Mouse (Mus musculus) intestine, embryonic 14.5 days (tissue): ENCODE measurements around the gene Tnfsf18. TPM values are rescaled to one million over a fixed set of nuclear protein-coding genes. Genes with fewer than 3 reads are reported as not detected.

Experiments
- ATAC-seq: fragments of 200-750 bp; cut with Nextera tagmentation; replicated peaks from 2 replicates; pipeline ENCODE4 v1.8.0; 2017; ENCODE audit warnings: low read depth, moderate number of reproducible peaks, moderate TSS enrichment, moderate library complexity; ENCODE audit not compliant: low FRiP score, low TSS enrichment
- DNase-seq: peaks from one replicate; pipeline ENCODE4 v3.0.0-alpha.2; 2018; ENCODE audit warnings: low spot score
- H3K27ac ChIP-seq: fragments of 300-500 bp; sonication (generic); 2 replicates; pipeline ENCODE4 v1.5.1; 2014; ENCODE audit warnings: low read depth, mild to moderate bottlenecking, control low read depth
- H3K27me3 ChIP-seq: fragments of 300-500 bp; sonication (generic); replicated peaks from 2 replicates; pipeline ENCODE4 v1.6.1; 2014; ENCODE audit warnings: low read length, control low read depth; ENCODE audit not compliant: control insufficient read depth, insufficient read depth
- H3K36me3 ChIP-seq: fragments of 300-500 bp; sonication (generic); 2 replicates; pipeline ENCODE4 v1.6.1; 2014; ENCODE audit warnings: low read length, control low read depth; ENCODE audit not compliant: control insufficient read depth, insufficient read depth
- H3K4me1 ChIP-seq: fragments of 300-500 bp; sonication (generic); replicated peaks from 2 replicates; pipeline ENCODE4 v1.6.1; 2014; ENCODE audit warnings: low read length, control low read depth, mixed read lengths; ENCODE audit not compliant: control insufficient read depth, insufficient read depth
- H3K4me2 ChIP-seq: fragments of 300-500 bp; sonication (generic); 2 replicates; pipeline ENCODE4 v1.6.1; 2014; ENCODE audit warnings: low read length
- H3K4me3 ChIP-seq: fragments of 300-500 bp; sonication (generic); 2 replicates; pipeline ENCODE4 v1.5.1; 2014; ENCODE audit warnings: low read depth, low read length, control low read depth, mixed read lengths
- H3K9ac ChIP-seq: fragments of 300-500 bp; sonication (generic); 2 replicates; pipeline ENCODE4 v1.6.1; 2014; ENCODE audit warnings: mild to moderate bottlenecking, low read length
- H3K9me3 ChIP-seq: fragments of 300-500 bp; sonication (generic); 2 replicates; pipeline ENCODE4 v1.6.1; 2016; ENCODE audit warnings: low read length, control low read depth; ENCODE audit not compliant: control insufficient read depth
- WGBS: fragments of 180-500 bp; shearing (Covaris S2); extraction: QIAGEN DNeasy Blood & Tissue Kit; methylation state at CpG from one replicate; pipeline ENCODE4 v1.1.7; 2014; 5-methylcytosine and 5-hydroxymethylcytosine counted together
- polyA plus RNA-seq: library from polyadenylated mRNA; unstranded; fragments of >200 nt; fragmentation: Nextera tagmentation; extraction: Ambion mirVana; gene quantifications from 2 replicates; pipeline ENCODE4 v1.2.1, GENCODE M21; 2014

The Tnfsf18 gene
- polyA plus RNA-seq, 1 experiment from 2014 or later: not detected

GRCm38 (mm10) chr1:161550596-161551095, 56.2 kb downstream of the Tnfsf18 start:
- ATAC-seq: no peak

GRCm38 (mm10) chr1:161552098-161552497, 57.6 kb downstream of the Tnfsf18 start:
- Histone ChIP-seq H3K4me1 (no peaks in the 10 kb centered on the region), H3K4me2 (no peak overlapping the region), H3K4me3 (no peak overlapping the region), H3K27me3 (no peaks in the 10 kb centered on the region), H3K27ac (no peak overlapping the region), H3K9me3 (no peaks in the 10 kb centered on the region), H3K36me3 (no peaks in the 10 kb centered on the region), H3K9ac (no peak overlapping the region)
- ATAC-seq (no peak), DNase-seq (no peak)
- WGBS: 70% methylated on average over 2 of the region's 2 CpGs

More at GRCm38 (mm10) chr1:161550596-161551095, 56.2 kb downstream of the Tnfsf18 start:
- Histone ChIP-seq H3K4me2 (no peak overlapping the region), H3K9me3 (no peaks in the 10 kb centered on the region), H3K27ac (no peak overlapping the region), H3K4me3 (no peak overlapping the region), H3K9ac (no peak overlapping the region), H3K36me3 (no peaks in the 10 kb centered on the region), H3K27me3 (no peaks in the 10 kb centered on the region), H3K4me1 (no peaks in the 10 kb centered on the region)
- 88% methylated on average over 5 of the region's 5 CpGs for WGBS
- no peak for DNase-seq

Other genes starting within 250 kb of the Tnfsf18 start
- gene Prdx6, start 243.4 kb upstream of the Tnfsf18 start, polyA plus RNA-seq: 518 and 523 TPM in 2 replicates
- gene Tnfsf4, start 99.2 kb upstream of the Tnfsf18 start, polyA plus RNA-seq: 0.09 TPM in 1 of 2 replicates, not detected in the other